Mouse (Mus musculus) thymus, adult 2 months (tissue): Measurements from ENCODE around the gene A930018P22Rik. TPM values are rescaled to one million over a fixed set of nuclear protein-coding genes. Genes with fewer than 3 reads are reported as not detected.

Experiments
- DNase-seq: peaks from one replicate; pipeline ENCODE4 v3.0.0; 2021
- H3K27ac ChIP-seq: fragments of 200-500 bp; 2 replicates; pipeline ENCODE4 v1.5.1; 2012; ENCODE audit warnings: low read length, control low read depth; ENCODE audit not compliant: control insufficient read depth, insufficient read depth
- H3K27me3 ChIP-seq: fragments of 200-500 bp; 2 replicates; pipeline ENCODE4 v1.6.1; 2012; ENCODE audit warnings: mild to moderate bottlenecking, low read length, moderate library complexity, mixed read lengths; ENCODE audit not compliant: control insufficient read depth, insufficient read depth
- H3K36me3 ChIP-seq: fragments of 200-500 bp; 2 replicates; pipeline ENCODE4 v1.6.1; 2012; ENCODE audit warnings: mild to moderate bottlenecking, low read length, moderate library complexity; ENCODE audit not compliant: control insufficient read depth, insufficient read depth
- H3K4me1 ChIP-seq: fragments of 200-500 bp; replicated peaks from 2 replicates; pipeline ENCODE4 v1.6.1; 2012; ENCODE audit warnings: low read length; ENCODE audit not compliant: control insufficient read depth, insufficient read depth
- H3K4me3 ChIP-seq: fragments of 200-500 bp; 2 replicates; pipeline ENCODE4 v1.5.1; 2012; ENCODE audit warnings: mild to moderate bottlenecking, low read length, control low read depth, moderate library complexity; ENCODE audit not compliant: control insufficient read depth, insufficient read depth
- CTCF ChIP-seq: fragments of 200-500 bp; IDR thresholded peaks from 2 replicates; pipeline ENCODE4 v1.5.1; 2012; ENCODE audit warnings: mild to moderate bottlenecking, control low read depth, low read length, moderate library complexity, borderline replicate concordance; ENCODE audit not compliant: control insufficient read depth, poor library complexity, insufficient read depth; ENCODE audit errors: extremely low read depth
- POLR2A ChIP-seq: fragments of 200-500 bp; IDR thresholded peaks from 2 replicates; pipeline ENCODE4 v1.6.1; 2012; ENCODE audit warnings: mild to moderate bottlenecking, low read length, control low read depth, moderate library complexity; ENCODE audit not compliant: control insufficient read depth, poor library complexity, insufficient read depth; ENCODE audit errors: extremely low read depth
- WGBS: fragments of 180-500 bp; shearing (Covaris S2); methylation state at CpG from one replicate; pipeline ENCODE4 v1.1.7; 2018; 5-methylcytosine and 5-hydroxymethylcytosine counted together
- polyA plus RNA-seq: library from polyadenylated mRNA; depleted of rRNA; stranded (reverse); fragments of >200 nt; gene quantifications from 2 replicates; pipeline ENCODE4 v1.2.3, GENCODE M21; 2012

A930018P22Rik gene
- polyA plus RNA-seq, 1 experiment, result not detected

DNA sequence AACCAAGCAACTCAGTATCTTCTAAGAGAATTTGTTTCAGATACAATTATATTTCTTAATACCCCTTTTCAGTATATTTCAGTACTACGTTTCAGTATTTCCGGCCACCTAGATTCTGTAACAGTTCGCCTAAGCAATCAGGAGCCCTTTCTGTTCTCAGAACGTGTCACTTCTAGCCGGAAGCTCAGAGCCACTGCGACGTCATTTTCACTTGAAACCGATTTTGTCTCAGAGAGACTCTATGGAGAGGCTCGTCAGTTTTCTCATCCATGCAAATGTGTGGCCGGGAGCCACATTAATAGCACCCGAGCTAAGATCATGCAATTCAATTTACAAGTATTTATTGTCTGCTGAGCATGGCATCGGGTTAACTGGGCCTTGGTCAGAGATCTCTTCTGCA, 21.4 kb downstream of the A930018P22Rik start:
- TF ChIP-seq POLR2A (no peak), CTCF (no peak)
- no peaks in the 10 kb centered on the region for H3K4me1 ChIP-seq
- WGBS, result 93% methylated on average over 12 of the region's 12 CpGs

DNA sequence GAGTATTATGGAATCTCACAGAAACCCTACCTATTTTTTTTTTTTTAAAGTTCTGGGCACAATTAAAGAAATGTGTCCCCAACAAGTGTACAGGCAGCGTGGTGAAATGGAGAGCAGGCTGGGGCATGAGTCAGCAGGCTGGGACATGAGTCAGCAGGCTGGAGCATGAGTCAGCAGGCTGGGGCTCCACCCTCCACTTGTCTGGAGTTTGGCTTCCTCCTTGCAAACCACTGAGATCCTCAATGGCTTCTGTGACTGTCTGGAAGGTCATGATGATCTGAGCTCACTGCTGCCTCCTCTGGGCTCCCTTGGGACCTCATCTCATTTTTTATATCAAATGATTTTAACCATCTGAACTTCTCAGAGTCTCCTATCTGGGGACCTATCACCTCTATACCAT, 23.4 kb downstream of the A930018P22Rik start:
- no peak for DNase-seq
- Histone ChIP-seq H3K27ac (no peak overlapping the region), H3K36me3 (no peaks in the 10 kb centered on the region), H3K4me1 (no peaks in the 10 kb centered on the region), H3K4me3 (no peak overlapping the region), H3K27me3 (no peaks in the 10 kb centered on the region)
- WGBS, result 32% methylated on average over 1 of the region's 1 CpGs
- no peak for TF ChIP-seq CTCF
- no peak for TF ChIP-seq POLR2A

More for the DNA sequence above, 21.4 kb downstream of the A930018P22Rik start:
- no peaks in the 10 kb centered on the region for H3K36me3 ChIP-seq
- no peak for DNase-seq
- H3K27ac ChIP-seq, result no peak overlapping the region
- no peaks in the 10 kb centered on the region for H3K27me3 ChIP-seq
- no peak overlapping the region for H3K4me3 ChIP-seq

DNA sequence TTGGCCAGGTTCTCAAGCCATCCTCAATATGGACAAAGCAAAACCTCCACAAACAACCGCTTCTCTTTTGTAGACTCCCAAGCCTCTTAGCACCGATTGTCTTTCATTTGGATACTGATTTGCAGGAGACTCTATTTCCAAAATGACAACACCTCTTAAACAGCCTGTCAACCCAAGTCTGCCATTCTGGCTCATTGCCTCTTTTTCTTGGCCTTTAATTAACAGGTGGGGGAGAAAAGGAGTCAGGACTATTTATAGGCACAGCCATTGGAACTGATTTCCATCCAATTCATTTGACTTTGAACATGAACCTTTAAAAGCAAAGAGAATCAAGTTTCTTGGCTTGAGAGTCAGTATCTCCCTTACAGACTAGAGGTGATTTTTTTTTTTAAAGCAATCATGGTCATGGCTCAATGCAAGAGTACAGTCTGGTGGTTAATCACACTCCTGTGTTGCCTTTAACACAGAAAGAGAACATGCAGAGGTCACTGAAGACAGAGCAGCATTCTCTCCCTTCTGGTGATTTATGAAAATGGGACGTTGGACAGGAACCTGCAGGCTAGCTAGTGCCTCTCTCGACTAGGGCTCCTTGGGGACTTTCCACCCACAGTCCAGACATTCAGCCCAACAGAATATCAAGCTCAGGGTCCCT, 25.5 kb downstream of the A930018P22Rik start:
- no peak for DNase-seq
- H3K4me1 ChIP-seq, result no peaks in the 10 kb centered on the region
- no peaks in the 10 kb centered on the region for H3K27me3 ChIP-seq
- TF ChIP-seq CTCF, result no peak
- TF ChIP-seq POLR2A, result no peak
- WGBS, result 57% methylated on average over 4 of the region's 4 CpGs
- H3K4me3 ChIP-seq, result no peak overlapping the region
- no peak overlapping the region for H3K27ac ChIP-seq
- no peaks in the 10 kb centered on the region for H3K36me3 ChIP-seq

DNA sequence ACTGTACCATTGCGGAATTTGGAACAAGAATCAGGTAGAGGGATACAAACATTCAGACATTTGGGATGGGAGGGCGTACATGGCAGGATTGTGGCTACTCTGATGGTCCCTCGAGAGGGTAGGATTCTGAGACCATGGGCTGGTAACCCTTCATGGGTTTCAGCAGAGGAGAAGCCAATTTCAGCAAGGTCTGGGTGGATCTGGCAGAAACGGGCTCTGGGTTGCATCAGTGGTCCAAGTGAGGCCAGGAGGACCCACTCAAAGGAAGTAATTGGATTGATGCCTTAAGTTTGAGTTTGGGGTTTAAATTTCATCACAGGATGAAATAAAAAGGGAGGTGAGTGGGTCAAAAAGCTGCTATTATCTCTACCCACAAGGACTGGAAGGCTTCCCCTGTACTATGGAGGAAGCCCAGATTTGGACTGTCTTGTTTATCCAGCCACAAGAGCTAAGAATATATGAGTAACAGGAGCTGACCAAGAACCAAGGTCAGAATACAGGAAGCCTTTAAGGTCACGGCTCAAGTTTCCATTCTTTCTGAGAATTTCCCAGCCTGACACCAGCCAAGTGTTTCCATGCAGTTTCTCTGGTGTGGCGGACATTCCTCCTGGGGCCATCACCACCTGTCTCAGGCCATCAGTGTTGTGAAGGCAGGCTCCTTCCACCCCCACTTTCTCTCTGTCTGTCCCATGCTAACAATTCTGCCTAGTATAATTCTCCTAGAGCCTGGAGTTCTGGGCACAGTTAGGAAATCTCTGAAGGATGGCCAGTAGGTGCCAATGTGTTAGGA, 28.2 kb downstream of the A930018P22Rik start:
- Histone ChIP-seq H3K27ac (no peak overlapping the region), H3K4me1 (no peaks in the 10 kb centered on the region), H3K36me3 (no peaks in the 10 kb centered on the region), H3K27me3 (no peaks in the 10 kb centered on the region), H3K4me3 (no peak overlapping the region)
- WGBS, result 88% methylated on average over 6 of the region's 6 CpGs
- DNase-seq, result no peak
- TF ChIP-seq CTCF, result no peak

DNA sequence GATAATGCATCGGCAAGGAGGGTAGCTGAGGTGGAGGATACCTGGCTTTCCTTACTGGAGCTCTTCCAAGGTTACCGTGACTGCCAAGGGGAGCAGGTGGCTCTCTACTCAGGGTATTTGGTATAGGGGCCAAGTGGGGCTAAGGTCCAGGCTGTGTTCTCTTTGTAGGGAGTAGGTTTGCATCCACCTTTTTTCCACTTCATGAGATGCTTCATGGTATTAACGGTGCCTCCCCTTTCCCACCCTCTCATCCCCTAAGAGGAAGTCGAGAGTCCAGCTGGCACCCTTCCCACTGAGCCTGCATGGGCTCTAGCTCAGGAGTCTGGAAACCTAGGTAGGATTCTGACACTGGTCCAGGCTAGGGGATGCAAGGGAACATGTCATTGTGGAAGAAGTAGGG, 30.8 kb downstream of the A930018P22Rik start:
- no peak for TF ChIP-seq CTCF
- no peaks in the 10 kb centered on the region for H3K36me3 ChIP-seq
- 81% methylated on average over 4 of the region's 4 CpGs for WGBS
- no peak for DNase-seq
- no peaks in the 10 kb centered on the region for H3K27me3 ChIP-seq
- H3K27ac ChIP-seq, result no peak overlapping the region
- H3K4me1 ChIP-seq, result no peaks in the 10 kb centered on the region
- H3K4me3 ChIP-seq, result no peak overlapping the region

DNA sequence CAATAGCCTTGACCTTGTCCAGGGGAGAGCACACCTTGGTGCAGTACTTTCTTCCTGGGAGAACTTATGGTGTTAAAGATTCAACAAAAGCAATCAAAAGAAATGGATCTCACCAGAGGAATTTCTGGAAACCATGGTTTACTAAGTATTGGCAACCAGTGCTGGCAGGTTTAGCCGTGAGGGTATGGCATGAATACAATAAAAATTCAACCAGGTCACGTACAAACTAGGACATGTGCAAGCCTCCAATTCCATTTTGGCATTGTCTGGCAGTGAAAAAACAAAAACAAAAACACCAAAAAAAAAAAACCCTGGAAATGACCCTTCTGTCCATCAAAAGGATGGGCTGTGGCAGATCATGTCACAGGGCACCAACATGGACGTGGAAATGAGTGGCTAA, 31.3 kb downstream of the A930018P22Rik start:
- TF ChIP-seq POLR2A (no peak), CTCF (no peak)
- Histone ChIP-seq H3K36me3 (no peaks in the 10 kb centered on the region), H3K27me3 (no peaks in the 10 kb centered on the region), H3K4me3 (no peak overlapping the region), H3K27ac (no peak overlapping the region), H3K4me1 (no peaks in the 10 kb centered on the region)
- WGBS, result 88% methylated on average over 3 of the region's 3 CpGs
- DNase-seq, result no peak
